Mouse (Mus musculus): ENCODE data around the gene Casq1. TPM values are rescaled to one million over a fixed set of nuclear protein-coding genes. Genes with fewer than 3 reads are reported as not detected.

The Casq1 gene
- polyA plus RNA-seq, 1 experiment from 2014 or later, result 3.8 TPM

- peak overlapping the region; percentile 93 for H3K27ac ChIP-seq (replicated peaks)
- peaks cover 4% of the 10 kb centered on the region for H3K36me3 ChIP-seq
- H3K27me3 ChIP-seq (replicated peaks), result no peaks in the 10 kb centered on the region
- peaks cover 67% of the 10 kb centered on the region for H3K4me1 ChIP-seq
- H3K4me3 ChIP-seq (replicated peaks), result peak overlapping the region; percentile 80
- H3K4me2 ChIP-seq, result peak overlapping the region; percentile 76
- WGBS, result 14% methylated on average over 15 of the region's 15 CpGs
- no peak for ATAC-seq (ENCODE audit: low FRiP score)
- H3K9ac ChIP-seq (replicated peaks), result peak overlapping the region; percentile 83
- no peaks in the 10 kb centered on the region for H3K9me3 ChIP-seq (replicated peaks)
Measured at GRCm38 (mm10) chr1:172204814-172205740, 14.6 kb downstream of the Casq1 start.

- 12% methylated on average over 9 of the region's 9 CpGs for WGBS
- Histone ChIP-seq H3K4me2 (peak overlapping the region; percentile 76), H3K4me1 (peaks cover 74% of the 10 kb centered on the region), H3K4me3 (replicated peaks) (peak overlapping the region; percentile 80), H3K27me3 (replicated peaks) (no peaks in the 10 kb centered on the region), H3K36me3 (peaks cover 12% of the 10 kb centered on the region), H3K9ac (replicated peaks) (peak overlapping the region; percentile 83), H3K27ac (replicated peaks) (peak overlapping the region; percentile 93), H3K9me3 (replicated peaks) (no peaks in the 10 kb centered on the region)
- no peak for ATAC-seq (ENCODE audit: low FRiP score)
Measured at GRCm38 (mm10) chr1:172204033-172204813, 15.4 kb downstream of the Casq1 start.

- WGBS, result 5% methylated on average over 4 of the region's 4 CpGs
- H3K27me3 ChIP-seq (replicated peaks), result no peaks in the 10 kb centered on the region
- H3K27ac ChIP-seq (replicated peaks), result peak overlapping the region; percentile 93
- peak overlapping the region; percentile 32; the same call in 1 of the 2 replicates for H3K9ac ChIP-seq (replicated peaks)
- H3K4me1 ChIP-seq, result peaks cover 74% of the 10 kb centered on the region
- peak overlapping the region; percentile 80; the same call in 1 of the 2 replicates for H3K4me3 ChIP-seq (replicated peaks)
- peak overlapping the region; percentile 76 for H3K4me2 ChIP-seq
- ATAC-seq (ENCODE audit: low FRiP score), result no peak
- no peaks in the 10 kb centered on the region for H3K9me3 ChIP-seq (replicated peaks)
- H3K36me3 ChIP-seq, result peaks cover 17% of the 10 kb centered on the region
Measured at GRCm38 (mm10) chr1:172203566-172203965, 16.1 kb downstream of the Casq1 start.

GRCm38 (mm10) chr1:172202894-172203522, 16.7 kb downstream of the Casq1 start:
- peaks cover 23% of the 10 kb centered on the region for H3K36me3 ChIP-seq
- peak overlapping the region; percentile 93 for H3K27ac ChIP-seq (replicated peaks)
- peaks cover 74% of the 10 kb centered on the region for H3K4me1 ChIP-seq
- peak overlapping the region; percentile 76 for H3K4me2 ChIP-seq
- H3K27me3 ChIP-seq (replicated peaks), result no peaks in the 10 kb centered on the region
- no peak for ATAC-seq (ENCODE audit: low FRiP score)
- 10% methylated on average over 2 of the region's 2 CpGs for WGBS
- no peaks in the 10 kb centered on the region for H3K9me3 ChIP-seq (replicated peaks)
- 0 out of 2 replicates have a peak overlapping the region, but pooled peaks have one; percentile 16 for H3K4me3 ChIP-seq (replicated peaks)
- 0 out of 2 replicates have a peak overlapping the region, but pooled peaks have one; percentile 40 for H3K9ac ChIP-seq (replicated peaks)

GRCm38 (mm10) chr1:172201967-172202880, 17.4 kb downstream of the Casq1 start:
- WGBS, result 6% methylated on average over 14 of the region's 14 CpGs
- peak overlapping the region; percentile 93 for H3K27ac ChIP-seq (replicated peaks)
- H3K4me3 ChIP-seq (replicated peaks), result peak overlapping the region; percentile 16
- H3K9ac ChIP-seq (replicated peaks), result peak overlapping the region; percentile 40
- peaks cover 70% of the 10 kb centered on the region for H3K4me1 ChIP-seq
- H3K27me3 ChIP-seq (replicated peaks), result no peaks in the 10 kb centered on the region
- peak overlapping the region; percentile 76 for H3K4me2 ChIP-seq
- H3K9me3 ChIP-seq (replicated peaks), result no peaks in the 10 kb centered on the region
- ATAC-seq (ENCODE audit: low FRiP score), result no peak
- peaks cover 29% of the 10 kb centered on the region for H3K36me3 ChIP-seq

- peak; percentile 70 for ATAC-seq (ENCODE audit: low FRiP score)
- Histone ChIP-seq H3K9ac (replicated peaks) (no peak overlapping the region), H3K4me3 (replicated peaks) (no peak overlapping the region), H3K4me1 (peaks cover 64% of the 10 kb centered on the region), H3K27me3 (replicated peaks) (no peaks in the 10 kb centered on the region), H3K9me3 (replicated peaks) (no peaks in the 10 kb centered on the region), H3K4me2 (peak overlapping the region; percentile 76), H3K27ac (replicated peaks) (peak overlapping the region; percentile 93), H3K36me3 (peaks cover 42% of the 10 kb centered on the region)
- 13% methylated on average over 7 of the region's 7 CpGs for WGBS
Measured at GRCm38 (mm10) chr1:172200871-172201447, 18.7 kb downstream of the Casq1 start.

- H3K4me2 ChIP-seq, result peak overlapping the region; percentile 76
- no peak for ATAC-seq (ENCODE audit: low FRiP score)
- H3K9ac ChIP-seq (replicated peaks), result no peak overlapping the region
- peak overlapping the region; percentile 93 for H3K27ac ChIP-seq (replicated peaks)
- H3K9me3 ChIP-seq (replicated peaks), result no peaks in the 10 kb centered on the region
- H3K4me3 ChIP-seq (replicated peaks), result no peak overlapping the region
- peaks cover 57% of the 10 kb centered on the region for H3K4me1 ChIP-seq
- WGBS, result 87% methylated on average over 5 of the region's 5 CpGs
- peaks cover 48% of the 10 kb centered on the region for H3K36me3 ChIP-seq
- H3K27me3 ChIP-seq (replicated peaks), result no peaks in the 10 kb centered on the region
Measured at GRCm38 (mm10) chr1:172200161-172200560, 19.5 kb downstream of the Casq1 start.

GRCm38 (mm10) chr1:172198996-172199395, 20.7 kb downstream of the Casq1 start:
- Histone ChIP-seq H3K27ac (replicated peaks) (no peak overlapping the region), H3K9me3 (replicated peaks) (no peaks in the 10 kb centered on the region), H3K36me3 (peaks cover 58% of the 10 kb centered on the region), H3K4me2 (no peak overlapping the region), H3K4me1 (peaks cover 46% of the 10 kb centered on the region), H3K4me3 (replicated peaks) (no peak overlapping the region), H3K27me3 (replicated peaks) (no peaks in the 10 kb centered on the region), H3K9ac (replicated peaks) (no peak overlapping the region)
- ATAC-seq (ENCODE audit: low FRiP score), result no peak
- 92% methylated on average over 4 of the region's 4 CpGs for WGBS

GRCm38 (mm10) chr1:172198316-172198715, 21.4 kb downstream of the Casq1 start:
- no peak for ATAC-seq (ENCODE audit: low FRiP score)
- Histone ChIP-seq H3K36me3 (peaks cover 64% of the 10 kb centered on the region), H3K27me3 (replicated peaks) (no peaks in the 10 kb centered on the region), H3K4me1 (peaks cover 39% of the 10 kb centered on the region), H3K9me3 (replicated peaks) (no peaks in the 10 kb centered on the region), H3K4me3 (replicated peaks) (no peak overlapping the region), H3K27ac (replicated peaks) (no peak overlapping the region; the same call in 1 of the 2 replicates), H3K9ac (replicated peaks) (no peak overlapping the region), H3K4me2 (no peak overlapping the region)
- WGBS, result 90% methylated on average over 8 of the region's 8 CpGs

GRCm38 (mm10) chr1:172197851-172198250, 21.8 kb downstream of the Casq1 start:
- Histone ChIP-seq H3K4me3 (replicated peaks) (no peak overlapping the region), H3K9me3 (replicated peaks) (no peaks in the 10 kb centered on the region), H3K9ac (replicated peaks) (no peak overlapping the region), H3K4me1 (peaks cover 34% of the 10 kb centered on the region), H3K27me3 (replicated peaks) (no peaks in the 10 kb centered on the region), H3K4me2 (no peak overlapping the region), H3K27ac (replicated peaks) (no peak overlapping the region; the same call in 1 of the 2 replicates), H3K36me3 (peaks cover 64% of the 10 kb centered on the region)
- 77% methylated on average over 5 of the region's 5 CpGs for WGBS
- no peak for ATAC-seq (ENCODE audit: low FRiP score)

Measured in neural tube, embryonic 15.5 days (tissue).